Comparison of ENCODE assay signal across 10 mouse cellular contexts in genomic region chr14:68198802-68199201, GRCm38 (mm10).
DNase-seq lines count a peak whose midpoint lies in the region; ATAC-seq lines count a peak whose summit lies in the region.
"Had no signal": no experiment of that assay in that cellular context is flagged by ENCODE, and none has a peak within 500 bp of the region (broad histone marks: within the 10 kb centered on the region; RNA-seq: fewer than 3 reads in every experiment).

No protein-coding gene starts in this region.

- H3K4me2 ChIP-seq in heart, embryonic 14.5 days (ENCODE audit: low read length), result peak overlapping the region; percentile 28
- H3K4me2 ChIP-seq in embryonic facial prominence, embryonic 14.5 days (ENCODE audit: low read depth, low read length), result no peak overlapping the region

- WGBS in heart, embryonic 14.5 days, result 10% methylated on average over 8 of the region's 8 CpGs
- WGBS in embryonic facial prominence, embryonic 14.5 days, result 6% methylated on average over 8 of the region's 8 CpGs
- WGBS in midbrain, embryonic 10.5 days, result 8% methylated on average over 8 of the region's 8 CpGs

- no peaks in the 10 kb centered on the region for H3K36me3 ChIP-seq in heart, embryonic 14.5 days (ENCODE audit: control insufficient read depth, insufficient read depth, low read length)
- H3K36me3 ChIP-seq in embryonic facial prominence, embryonic 14.5 days (ENCODE audit: control insufficient read depth, insufficient read depth, low read length), result no peaks in the 10 kb centered on the region
- H3K36me3 ChIP-seq in midbrain, embryonic 10.5 days, result no peaks in the 10 kb centered on the region

- no peak for ATAC-seq in heart, embryonic 14.5 days (ENCODE audit: insufficient number of reproducible peaks, insufficient read depth, low FRiP score, low read depth)
- ATAC-seq in embryonic facial prominence, embryonic 14.5 days (ENCODE audit: low read depth), result peak; percentile 21; the same call in 1 of the 2 replicates

- peaks cover 2 to 6% of the 10 kb centered on the region in 2 experiments for H3K4me1 ChIP-seq in heart, embryonic 14.5 days (ENCODE audit: control insufficient read depth in 2 of 2, insufficient read depth in 2 of 2, low read length in 2 of 2)
- H3K4me1 ChIP-seq in embryonic facial prominence, embryonic 14.5 days (ENCODE audit: control insufficient read depth, insufficient read depth, low read length), result 0 out of 2 replicates have a peak, but pooled peaks cover 5% of the 10 kb centered on the region
- H3K4me1 ChIP-seq in midbrain, embryonic 10.5 days, result peaks cover 24% of the 10 kb centered on the region

- peaks cover 4% of the 10 kb centered on the region; the same call in 1 of the 2 replicates for H3K27me3 ChIP-seq in heart, embryonic 14.5 days (ENCODE audit: control insufficient read depth, insufficient read depth, low read length)
- H3K27me3 ChIP-seq in embryonic facial prominence, embryonic 14.5 days (replicated peaks; ENCODE audit: control insufficient read depth, insufficient read depth, low read length), result no peaks in the 10 kb centered on the region
- H3K27me3 ChIP-seq in midbrain, embryonic 10.5 days (ENCODE audit: low read depth, poor library complexity, severe bottlenecking), result 0 out of 2 replicates have a peak, but pooled peaks cover 4% of the 10 kb centered on the region

- no peak overlapping the region for H3K27ac ChIP-seq in heart, embryonic 14.5 days (replicated peaks in 1 of 2; ENCODE audit: control insufficient read depth in 1 of 2, insufficient read depth in 1 of 2, low read depth in 2 of 2, low read length in 2 of 2)
- H3K27ac ChIP-seq in embryonic facial prominence, embryonic 14.5 days (replicated peaks; ENCODE audit: low read depth, low read length), result no peak overlapping the region
- H3K27ac ChIP-seq in midbrain, embryonic 10.5 days (replicated peaks), result 0 out of 2 replicates have a peak overlapping the region, but pooled peaks have one; percentile 49

- intact Hi-C loops in heart, postnatal 36 days (cut with DNase I), result no loop called here

- no peak for DNase-seq in heart, postnatal 36 days
- DNase-seq in ZHBTc4 (ENCODE audit: low read depth, low spot score), result peak; percentile 16
- peak; percentile 7 for DNase-seq in embryonic facial prominence, embryonic 14.5 days (ENCODE audit: low spot score)
- peak; percentile 30 for DNase-seq in midbrain, embryonic 10.5 days (ENCODE audit: low spot score)
- DNase-seq in adrenal gland, postnatal 36 days, result no peak
- DNase-seq in urinary bladder, adult 2 months (ENCODE audit: low spot score), result no peak
- DNase-seq in spleen, postnatal 4 days (ENCODE audit: low spot score in 2 of 2), result no peak
- DNase-seq: thymus, postnatal 25 days had no signal

- no peaks in the 10 kb centered on the region for H3K9me3 ChIP-seq in heart, embryonic 14.5 days (ENCODE audit: control insufficient read depth, low read length)
- H3K9me3 ChIP-seq in embryonic facial prominence, embryonic 14.5 days (ENCODE audit: control insufficient read depth, low read length), result no peaks in the 10 kb centered on the region
- no peaks in the 10 kb centered on the region for H3K9me3 ChIP-seq in midbrain, embryonic 10.5 days (replicated peaks)

- H3K4me3 ChIP-seq in heart, embryonic 14.5 days (ENCODE audit: control insufficient read depth in 1 of 2, insufficient read depth in 1 of 2, low read depth in 1 of 2, low read length in 2 of 2), result no peak overlapping the region
- no peak overlapping the region for H3K4me3 ChIP-seq in embryonic facial prominence, embryonic 14.5 days (ENCODE audit: low read depth, low read length)
- H3K4me3 ChIP-seq in midbrain, embryonic 10.5 days, result peak overlapping the region; percentile 24
- H3K4me3 ChIP-seq: erythroblast, embryonic 14.5 days had no signal

- H3K9ac ChIP-seq in heart, embryonic 14.5 days (ENCODE audit: low read length), result no peak overlapping the region
- H3K9ac ChIP-seq in embryonic facial prominence, embryonic 14.5 days (ENCODE audit: low read depth, low read length), result no peak overlapping the region

Comparison
In these comparisons a context has a peak if more than half of its experiments do, and no peak if none do; other contexts are left out.
1. DNase-seq: peak in ZHBTc4 (single experiment), embryonic facial prominence, embryonic 14.5 days (single experiment) and midbrain, embryonic 10.5 days (single experiment); none in heart, postnatal 36 days (0 of 2), adrenal gland, postnatal 36 days (0 of 2), urinary bladder, adult 2 months (single experiment) and spleen, postnatal 4 days (0 of 2).